Mouse (Mus musculus) E14TG2a.4 (cell line): ENCODE data around the gene Pcf11.

Experiments
- CTCF ChIP-seq: conservative IDR thresholded peaks from 2 replicates; pipeline ENCODE4 v1.5.1; 2014; ENCODE audit warnings: low read length
- NANOG ChIP-seq: IDR thresholded peaks from 2 replicates; pipeline ENCODE4 v1.6.1; 2014; ENCODE audit warnings: borderline replicate concordance, low read length, mixed read lengths
- POU5F1 ChIP-seq: IDR thresholded peaks from 2 replicates; pipeline ENCODE4 v1.6.1; 2014; ENCODE audit warnings: low read length, borderline replicate concordance

DNA sequence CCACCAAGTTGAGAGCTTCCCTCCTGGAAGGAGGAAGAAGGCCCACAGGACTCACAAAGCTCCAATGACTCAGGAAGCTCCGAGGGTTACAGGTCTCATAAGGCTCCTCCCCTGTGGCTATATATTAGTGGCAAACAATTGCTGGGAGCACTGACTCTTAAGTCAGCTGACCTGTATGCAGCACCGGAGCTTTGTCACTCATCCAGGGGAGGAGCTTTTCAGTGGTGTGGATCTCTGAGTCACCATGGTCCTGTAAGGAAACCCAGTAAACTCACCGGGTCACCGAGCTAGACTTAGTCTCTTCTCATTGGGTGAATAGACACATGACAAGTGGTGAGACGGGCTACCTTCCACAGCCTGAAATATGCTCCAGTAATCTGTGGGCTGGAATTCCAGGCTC is 29.0 kb upstream of the Pcf11 start:
- TF ChIP-seq CTCF: no peak
- no peak for TF ChIP-seq POU5F1
- no peak for TF ChIP-seq NANOG
